In the genomic region with DNA sequence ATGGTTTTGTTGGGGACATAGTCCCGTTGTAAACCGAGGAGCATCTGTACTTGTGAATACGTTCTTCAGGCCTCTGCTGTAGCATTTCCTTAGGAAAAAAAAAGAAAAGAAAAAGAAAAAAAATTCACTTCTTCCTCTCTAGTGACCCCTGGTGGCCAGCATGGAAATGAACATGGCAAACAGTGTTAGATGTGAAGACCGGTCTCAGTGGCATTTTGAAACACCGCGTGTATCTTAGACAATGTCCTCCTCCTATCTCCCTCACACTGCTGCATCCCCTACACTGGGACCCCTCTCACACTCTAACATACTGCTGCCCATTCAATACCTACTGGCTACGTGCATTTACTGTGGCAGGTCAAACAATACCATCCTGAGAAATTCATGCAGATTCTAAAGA, we compare ENCODE assay signal across 8 mouse cellular contexts.
DNase-seq lines count a peak whose midpoint lies in the region; ATAC-seq and TF ChIP-seq lines count a peak whose summit lies in the region.

No protein-coding gene starts in this region.

- peak; percentile 47; the same call in 1 of the 2 replicates for ATAC-seq in embryonic facial prominence, embryonic 11.5 days (replicated peaks; ENCODE audit: insufficient number of reproducible peaks, low FRiP score, low TSS enrichment, low read depth)
- ATAC-seq in lung, embryonic 16.5 days (ENCODE audit: low read depth) = peak; percentile 57; the same call in 1 of the 2 replicates

- H3K79me2 ChIP-seq in heart, adult 2 months (replicated peaks; ENCODE audit: control insufficient read depth, insufficient read depth, low read length) = no peaks in the 10 kb centered on the region

- TF ChIP-seq EP300 in heart, adult 2 months (IDR thresholded peaks at IDR 0.05; ENCODE audit: insufficient read depth, low read depth, low read length) = no peak

- no peak overlapping the region for H3K9ac ChIP-seq in heart, adult 2 months (ENCODE audit: low read depth, low read length)
- H3K9ac ChIP-seq in embryonic facial prominence, embryonic 11.5 days (replicated peaks; ENCODE audit: low read length) = no peak overlapping the region
- no peak overlapping the region for H3K9ac ChIP-seq in lung, embryonic 16.5 days (ENCODE audit: low read length)

- peak; percentile 83 for TF ChIP-seq CTCF in heart, adult 2 months (IDR thresholded peaks at IDR 0.05)

- 0 out of 2 replicates have a peak, but pooled peaks cover 1% of the 10 kb centered on the region for H3K27me3 ChIP-seq in heart, adult 2 months (ENCODE audit: control insufficient read depth, insufficient read depth, low read length)
- peaks cover 14% of the 10 kb centered on the region; the same call in 1 of the 2 replicates for H3K27me3 ChIP-seq in heart, embryonic 10.5 days (ENCODE audit: insufficient read depth, poor library complexity, severe bottlenecking)
- H3K27me3 ChIP-seq in embryonic facial prominence, embryonic 11.5 days (ENCODE audit: control insufficient read depth, insufficient read depth, low read length) = no peaks in the 10 kb centered on the region
- no peaks in the 10 kb centered on the region for H3K27me3 ChIP-seq in lung, embryonic 16.5 days (ENCODE audit: control insufficient read depth, insufficient read depth, low read depth, low read length)

- H3K36me3 ChIP-seq in heart, adult 2 months (ENCODE audit: control insufficient read depth, insufficient read depth, low read length) = no peaks in the 10 kb centered on the region
- H3K36me3 ChIP-seq in heart, embryonic 10.5 days = no peaks in the 10 kb centered on the region
- H3K36me3 ChIP-seq in embryonic facial prominence, embryonic 11.5 days (replicated peaks; ENCODE audit: control insufficient read depth, insufficient read depth, low read depth, low read length) = no peaks in the 10 kb centered on the region
- H3K36me3 ChIP-seq in lung, embryonic 16.5 days (ENCODE audit: control insufficient read depth, insufficient read depth, low read length) = no peaks in the 10 kb centered on the region

- H3K4me1 ChIP-seq in heart, adult 2 months (ENCODE audit: control insufficient read depth, insufficient read depth, low read length) = peaks cover 3% of the 10 kb centered on the region
- H3K4me1 ChIP-seq in heart, embryonic 10.5 days = no peaks in the 10 kb centered on the region; the same call in 1 of the 2 replicates
- no peaks in the 10 kb centered on the region for H3K4me1 ChIP-seq in embryonic facial prominence, embryonic 11.5 days (ENCODE audit: control insufficient read depth, insufficient read depth, low read length)
- H3K4me1 ChIP-seq in lung, embryonic 16.5 days (replicated peaks; ENCODE audit: control insufficient read depth, insufficient read depth, low read length) = no peaks in the 10 kb centered on the region

- DNase-seq in heart, adult 2 months = no peak
- no peak for DNase-seq in heart, embryonic 10.5 days (ENCODE audit: low spot score)
- peak; percentile 65 for DNase-seq in right cerebral cortex, postnatal 4 days
- DNase-seq in right cerebral cortex, adult 18-20 months = no peak
- peak; percentile 74 for DNase-seq in embryonic facial prominence, embryonic 11.5 days (ENCODE audit: low spot score)
- no peak for DNase-seq in ovary, adult 18-20 months (ENCODE audit: low spot score)
- no peak for DNase-seq in layer of hippocampus, postnatal 36 days

- intact Hi-C loops in heart, adult 2 months (cut with DNase I) = loop anchor here (1.0 kb wide), 1 partner anchor 229 kb away; no protein-coding TSS in a partner anchor

- no peak overlapping the region for H3K4me2 ChIP-seq in embryonic facial prominence, embryonic 11.5 days (ENCODE audit: low read depth, low read length)
- no peak overlapping the region for H3K4me2 ChIP-seq in lung, embryonic 16.5 days (ENCODE audit: low read depth, low read length)

- no peak overlapping the region for H3K27ac ChIP-seq in heart, adult 2 months
- H3K27ac ChIP-seq in heart, embryonic 10.5 days = no peak overlapping the region; the same call in 1 of the 2 replicates
- H3K27ac ChIP-seq in embryonic facial prominence, embryonic 11.5 days (replicated peaks; ENCODE audit: low read depth, low read length) = no peak overlapping the region
- H3K27ac ChIP-seq in lung, embryonic 16.5 days (ENCODE audit: low read length) = no peak overlapping the region

- TF ChIP-seq POLR2A in heart, adult 2 months (IDR thresholded peaks at IDR 0.05; ENCODE audit: insufficient read depth, low read depth, low read length) = no peak

- WGBS in heart, adult 2 months = 25% methylated on average over 7 of the region's 7 CpGs
- 26% methylated on average over 7 of the region's 7 CpGs for WGBS in heart, embryonic 10.5 days
- 31% methylated on average over 7 of the region's 7 CpGs for WGBS in embryonic facial prominence, embryonic 11.5 days
- 19% methylated on average over 7 of the region's 7 CpGs for WGBS in lung, embryonic 16.5 days

- H3K4me3 ChIP-seq in heart, adult 2 months = no peak overlapping the region
- no peak overlapping the region for H3K4me3 ChIP-seq in heart, embryonic 10.5 days
- H3K4me3 ChIP-seq in embryonic facial prominence, embryonic 11.5 days (ENCODE audit: low read depth, low read length) = no peak overlapping the region
- H3K4me3 ChIP-seq in lung, embryonic 16.5 days (ENCODE audit: low read length) = no peak overlapping the region

- no peaks in the 10 kb centered on the region for H3K9me3 ChIP-seq in heart, embryonic 10.5 days
- no peaks in the 10 kb centered on the region for H3K9me3 ChIP-seq in embryonic facial prominence, embryonic 11.5 days (replicated peaks; ENCODE audit: control insufficient read depth, low read length)
- H3K9me3 ChIP-seq in lung, embryonic 16.5 days (ENCODE audit: control insufficient read depth, low read length) = no peaks in the 10 kb centered on the region

Comparison
In these comparisons a context has a peak if more than half of its experiments do, and no peak if none do; other contexts are left out.
1. DNase-seq: peak in right cerebral cortex, postnatal 4 days (single experiment) and embryonic facial prominence, embryonic 11.5 days (single experiment); none in heart, adult 2 months (0 of 2), heart, embryonic 10.5 days (single experiment), right cerebral cortex, adult 18-20 months (single experiment), ovary, adult 18-20 months (single experiment) and layer of hippocampus, postnatal 36 days (0 of 2).